Mouse (Mus musculus) thymus, adult 2 months (tissue): Measurements from ENCODE around the gene Abhd6.

ENCODE experiments used
- CTCF ChIP-seq: fragments of 200-500 bp; IDR thresholded peaks from 2 replicates; pipeline ENCODE4 v1.5.1; 2012; ENCODE audit warnings: mild to moderate bottlenecking, control low read depth, low read length, moderate library complexity, borderline replicate concordance; ENCODE audit not compliant: control insufficient read depth, poor library complexity, insufficient read depth; ENCODE audit errors: extremely low read depth
- POLR2A ChIP-seq: fragments of 200-500 bp; IDR thresholded peaks from 2 replicates; pipeline ENCODE4 v1.6.1; 2012; ENCODE audit warnings: mild to moderate bottlenecking, low read length, control low read depth, moderate library complexity; ENCODE audit not compliant: control insufficient read depth, poor library complexity, insufficient read depth; ENCODE audit errors: extremely low read depth

GRCm38 (mm10) chr14:8020546-8020945, 17.8 kb downstream of the Abhd6 start:
- TF ChIP-seq CTCF = no peak
- TF ChIP-seq POLR2A = no peak
